Mouse (Mus musculus): ENCODE measurements around the gene Dlst. TPM values are rescaled to one million over a fixed set of nuclear protein-coding genes. Genes with fewer than 3 reads are reported as not detected.

The Dlst gene
- polyA plus RNA-seq, 1 experiment from 2014 or later, result 119 TPM

- Histone ChIP-seq H3K27ac (ENCODE audit: low read depth, low read length) (no peak overlapping the region), H3K9me3 (ENCODE audit: control insufficient read depth, low read length) (no peaks in the 10 kb centered on the region)
- 77% methylated on average over 10 of the region's 10 CpGs for WGBS
These were observed 15.9 kb upstream of the Dlst start for GRCm38 (mm10) chr12:85094706-85095105.

GRCm38 (mm10) chr12:85095146-85095545 is 15.5 kb upstream of the Dlst start:
- Histone ChIP-seq H3K4me3 (ENCODE audit: low read length) (no peak overlapping the region), H3K9me3 (ENCODE audit: control insufficient read depth, low read length) (no peaks in the 10 kb centered on the region), H3K4me2 (replicated peaks; ENCODE audit: low read depth, low read length) (no peak overlapping the region), H3K4me1 (ENCODE audit: control insufficient read depth, insufficient read depth, low read length) (0 out of 2 replicates have a peak, but pooled peaks cover 2% of the 10 kb centered on the region), H3K27ac (ENCODE audit: low read depth, low read length) (no peak overlapping the region), H3K9ac (ENCODE audit: low read depth, low read length) (no peak overlapping the region), H3K27me3 (ENCODE audit: control insufficient read depth, insufficient read depth, low read length) (no peaks in the 10 kb centered on the region), H3K36me3 (ENCODE audit: control insufficient read depth, insufficient read depth, low read length) (no peaks in the 10 kb centered on the region)
- 88% methylated on average over 11 of the region's 11 CpGs for WGBS
- ATAC-seq (ENCODE audit: low FRiP score, low TSS enrichment), result no peak

More at GRCm38 (mm10) chr12:85094706-85095105, 15.9 kb upstream of the Dlst start:
- ATAC-seq (ENCODE audit: low FRiP score, low TSS enrichment), result no peak
- Histone ChIP-seq H3K27me3 (ENCODE audit: control insufficient read depth, insufficient read depth, low read length) (no peaks in the 10 kb centered on the region), H3K4me1 (ENCODE audit: control insufficient read depth, insufficient read depth, low read length) (0 out of 2 replicates have a peak, but pooled peaks cover 2% of the 10 kb centered on the region), H3K4me3 (ENCODE audit: low read length) (no peak overlapping the region), H3K36me3 (ENCODE audit: control insufficient read depth, insufficient read depth, low read length) (no peaks in the 10 kb centered on the region), H3K9ac (ENCODE audit: low read depth, low read length) (no peak overlapping the region), H3K4me2 (replicated peaks; ENCODE audit: low read depth, low read length) (no peak overlapping the region)

- H3K4me3 ChIP-seq (ENCODE audit: low read length), result no peak overlapping the region
- no peaks in the 10 kb centered on the region for H3K9me3 ChIP-seq (ENCODE audit: control insufficient read depth, low read length)
- H3K4me2 ChIP-seq (replicated peaks; ENCODE audit: low read depth, low read length), result no peak overlapping the region
- no peaks in the 10 kb centered on the region for H3K36me3 ChIP-seq (ENCODE audit: control insufficient read depth, insufficient read depth, low read length)
- H3K27ac ChIP-seq (ENCODE audit: low read depth, low read length), result no peak overlapping the region
- H3K4me1 ChIP-seq (ENCODE audit: control insufficient read depth, insufficient read depth, low read length), result 0 out of 2 replicates have a peak, but pooled peaks cover 2% of the 10 kb centered on the region
- ATAC-seq (ENCODE audit: low FRiP score, low TSS enrichment), result no peak
- WGBS, result 85% methylated on average over 7 of the region's 7 CpGs
- no peaks in the 10 kb centered on the region for H3K27me3 ChIP-seq (ENCODE audit: control insufficient read depth, insufficient read depth, low read length)
- no peak overlapping the region for H3K9ac ChIP-seq (ENCODE audit: low read depth, low read length)
These were observed 14.8 kb upstream of the Dlst start for GRCm38 (mm10) chr12:85095859-85096258.

GRCm38 (mm10) chr12:85101001-85101400 is 9.6 kb upstream of the Dlst start:
- H3K9me3 ChIP-seq (ENCODE audit: control insufficient read depth, low read length), result no peaks in the 10 kb centered on the region
- no peak overlapping the region for H3K9ac ChIP-seq (ENCODE audit: low read depth, low read length)
- ATAC-seq (ENCODE audit: low FRiP score, low TSS enrichment), result no peak
- H3K4me2 ChIP-seq (replicated peaks; ENCODE audit: low read depth, low read length), result peak overlapping the region; percentile 17; the same call in 1 of the 2 replicates
- H3K27ac ChIP-seq (ENCODE audit: low read depth, low read length), result no peak overlapping the region
- H3K36me3 ChIP-seq (ENCODE audit: control insufficient read depth, insufficient read depth, low read length), result no peaks in the 10 kb centered on the region
- no peak overlapping the region for H3K4me3 ChIP-seq (ENCODE audit: low read length)
- H3K27me3 ChIP-seq (ENCODE audit: control insufficient read depth, insufficient read depth, low read length), result no peaks in the 10 kb centered on the region
- H3K4me1 ChIP-seq (ENCODE audit: control insufficient read depth, insufficient read depth, low read length), result peaks cover 3% of the 10 kb centered on the region; the same call in 1 of the 2 replicates
- WGBS, result 21% methylated on average over 14 of the region's 14 CpGs

GRCm38 (mm10) chr12:85101521-85102106 is 9.0 kb upstream of the Dlst start:
- ATAC-seq (ENCODE audit: low FRiP score, low TSS enrichment), result no peak
- no peak overlapping the region for H3K4me3 ChIP-seq (ENCODE audit: low read length)
- no peak overlapping the region for H3K4me2 ChIP-seq (replicated peaks; ENCODE audit: low read depth, low read length)
- H3K9ac ChIP-seq (ENCODE audit: low read depth, low read length), result no peak overlapping the region
- WGBS, result 75% methylated on average over 5 of the region's 5 CpGs
- peaks cover 3% of the 10 kb centered on the region; the same call in 1 of the 2 replicates for H3K4me1 ChIP-seq (ENCODE audit: control insufficient read depth, insufficient read depth, low read length)
- no peaks in the 10 kb centered on the region for H3K27me3 ChIP-seq (ENCODE audit: control insufficient read depth, insufficient read depth, low read length)
- no peaks in the 10 kb centered on the region for H3K36me3 ChIP-seq (ENCODE audit: control insufficient read depth, insufficient read depth, low read length)
- H3K9me3 ChIP-seq (ENCODE audit: control insufficient read depth, low read length), result no peaks in the 10 kb centered on the region
- H3K27ac ChIP-seq (ENCODE audit: low read depth, low read length), result no peak overlapping the region

- H3K4me2 ChIP-seq (replicated peaks; ENCODE audit: low read depth, low read length), result no peak overlapping the region
- H3K4me1 ChIP-seq (ENCODE audit: control insufficient read depth, insufficient read depth, low read length), result peaks cover 3% of the 10 kb centered on the region; the same call in 1 of the 2 replicates
- ATAC-seq (ENCODE audit: low FRiP score, low TSS enrichment), result no peak
- H3K9me3 ChIP-seq (ENCODE audit: control insufficient read depth, low read length), result no peaks in the 10 kb centered on the region
- H3K36me3 ChIP-seq (ENCODE audit: control insufficient read depth, insufficient read depth, low read length), result no peaks in the 10 kb centered on the region
- H3K27me3 ChIP-seq (ENCODE audit: control insufficient read depth, insufficient read depth, low read length), result no peaks in the 10 kb centered on the region
- no peak overlapping the region for H3K9ac ChIP-seq (ENCODE audit: low read depth, low read length)
- H3K4me3 ChIP-seq (ENCODE audit: low read length), result no peak overlapping the region
- WGBS, result 51% methylated on average over 8 of the region's 8 CpGs
- H3K27ac ChIP-seq (ENCODE audit: low read depth, low read length), result no peak overlapping the region
These were observed 7.5 kb upstream of the Dlst start for GRCm38 (mm10) chr12:85103096-85103495.

GRCm38 (mm10) chr12:85104789-85105188 is 5.8 kb upstream of the Dlst start:
- WGBS, result 86% methylated on average over 8 of the region's 8 CpGs
- no peaks in the 10 kb centered on the region for H3K9me3 ChIP-seq (ENCODE audit: control insufficient read depth, low read length)
- H3K27ac ChIP-seq (ENCODE audit: low read depth, low read length), result no peak overlapping the region
- no peaks in the 10 kb centered on the region for H3K36me3 ChIP-seq (ENCODE audit: control insufficient read depth, insufficient read depth, low read length)
- H3K4me2 ChIP-seq (replicated peaks; ENCODE audit: low read depth, low read length), result no peak overlapping the region
- H3K4me1 ChIP-seq (ENCODE audit: control insufficient read depth, insufficient read depth, low read length), result peaks cover 7% of the 10 kb centered on the region; the same call in 1 of the 2 replicates
- no peaks in the 10 kb centered on the region for H3K27me3 ChIP-seq (ENCODE audit: control insufficient read depth, insufficient read depth, low read length)
- H3K4me3 ChIP-seq (ENCODE audit: low read length), result no peak overlapping the region
- no peak overlapping the region for H3K9ac ChIP-seq (ENCODE audit: low read depth, low read length)
- ATAC-seq (ENCODE audit: low FRiP score, low TSS enrichment), result no peak

- Histone ChIP-seq H3K4me2 (replicated peaks; ENCODE audit: low read depth, low read length) (peak overlapping the region; percentile 30), H3K27ac (ENCODE audit: low read depth, low read length) (no peak overlapping the region), H3K36me3 (ENCODE audit: control insufficient read depth, insufficient read depth, low read length) (no peaks in the 10 kb centered on the region), H3K9me3 (ENCODE audit: control insufficient read depth, low read length) (no peaks in the 10 kb centered on the region), H3K27me3 (ENCODE audit: control insufficient read depth, insufficient read depth, low read length) (no peaks in the 10 kb centered on the region), H3K4me1 (ENCODE audit: control insufficient read depth, insufficient read depth, low read length) (peaks cover 11% of the 10 kb centered on the region; the same call in 1 of the 2 replicates), H3K4me3 (ENCODE audit: low read length) (no peak overlapping the region), H3K9ac (ENCODE audit: low read depth, low read length) (peak overlapping the region; percentile 8; the same call in 1 of the 2 replicates)
- WGBS, result 2% methylated on average over 8 of the region's 8 CpGs
- ATAC-seq (ENCODE audit: low FRiP score, low TSS enrichment), result no peak; the same call in 1 of the 2 replicates
These were observed 4.3 kb upstream of the Dlst start for GRCm38 (mm10) chr12:85106292-85106691.

- no peak overlapping the region for H3K9ac ChIP-seq (ENCODE audit: low read depth, low read length)
- H3K9me3 ChIP-seq (ENCODE audit: control insufficient read depth, low read length), result no peaks in the 10 kb centered on the region
- H3K4me1 ChIP-seq (ENCODE audit: control insufficient read depth, insufficient read depth, low read length), result peaks cover 28% of the 10 kb centered on the region
- H3K4me2 ChIP-seq (replicated peaks; ENCODE audit: low read depth, low read length), result no peak overlapping the region
- no peaks in the 10 kb centered on the region for H3K27me3 ChIP-seq (ENCODE audit: control insufficient read depth, insufficient read depth, low read length)
- WGBS, result 73% methylated on average over 3 of the region's 3 CpGs
- no peak for ATAC-seq (ENCODE audit: low FRiP score, low TSS enrichment)
- H3K27ac ChIP-seq (ENCODE audit: low read depth, low read length), result no peak overlapping the region
- no peak overlapping the region for H3K4me3 ChIP-seq (ENCODE audit: low read length)
- H3K36me3 ChIP-seq (ENCODE audit: control insufficient read depth, insufficient read depth, low read length), result no peaks in the 10 kb centered on the region; the same call in 1 of the 2 replicates
These were observed 2.0 kb upstream of the Dlst start for GRCm38 (mm10) chr12:85108643-85109042.

All from kidney, embryonic 14.5 days (tissue).